Mouse (Mus musculus): ENCODE data around the gene Zdhhc6. TPM values are rescaled to one million over a fixed set of nuclear protein-coding genes. Genes with fewer than 3 reads are reported as not detected.

The Zdhhc6 gene
- polyA plus RNA-seq, 1 experiment: 32.6 TPM

GRCm38 (mm10) chr19:55342423-55342822 is 26.6 kb upstream of the Zdhhc6 start:
- no peak overlapping the region for H3ac ChIP-seq (ENCODE audit: control insufficient read depth, insufficient read length, low read depth)
- peaks cover 5% of the 10 kb centered on the region for H3K79me2 ChIP-seq (ENCODE audit: control insufficient read depth, insufficient read depth)
- TF ChIP-seq MAX (IDR thresholded peaks at IDR 0.05) (no peak), CTCF (IDR thresholded peaks at IDR 0.05; ENCODE audit: control insufficient read depth, insufficient read depth, insufficient read length) (no peak)
- H3K36me3 ChIP-seq (ENCODE audit: control insufficient read depth, insufficient read depth): peaks cover 7% of the 10 kb centered on the region
- no peaks in the 10 kb centered on the region for H3K79me3 ChIP-seq (ENCODE audit: low read depth)
- no peaks in the 10 kb centered on the region for H3K27me3 ChIP-seq (ENCODE audit: control insufficient read depth, insufficient read depth, insufficient read length)
- no peak overlapping the region for H3K4me3 ChIP-seq (ENCODE audit: insufficient read depth, poor library complexity, severe bottlenecking)

- peaks cover 5% of the 10 kb centered on the region for H3K79me2 ChIP-seq (ENCODE audit: control insufficient read depth, insufficient read depth)
- H3K79me3 ChIP-seq (ENCODE audit: low read depth): peaks cover 4% of the 10 kb centered on the region
- TF ChIP-seq USF1 (IDR thresholded peaks at IDR 0.05; ENCODE audit: low read depth) (no peak), FOSL1 (IDR thresholded peaks at IDR 0.05; ENCODE audit: insufficient read depth, low read length, poor library complexity, severe bottlenecking) (no peak), CTCF (IDR thresholded peaks at IDR 0.05; ENCODE audit: control insufficient read depth, insufficient read depth, insufficient read length) (no peak), MYOG (IDR thresholded peaks at IDR 0.05; ENCODE audit: control insufficient read depth, extremely low read depth, insufficient read length) (no peak), MAX (IDR thresholded peaks at IDR 0.05) (no peak), CEBPB (IDR thresholded peaks at IDR 0.05; ENCODE audit: low read depth) (no peak), MYOD1 (IDR thresholded peaks at IDR 0.05; ENCODE audit: control insufficient read depth, insufficient read length, low read depth) (no peak)
Measured at GRCm38 (mm10) chr19:55341377-55341776, 25.5 kb upstream of the Zdhhc6 start.

GRCm38 (mm10) chr19:55340521-55340920 is 24.7 kb upstream of the Zdhhc6 start:
- TF ChIP-seq CEBPB (IDR thresholded peaks at IDR 0.05; ENCODE audit: low read depth) (no peak), FOSL1 (IDR thresholded peaks at IDR 0.05; ENCODE audit: insufficient read depth, low read length, poor library complexity, severe bottlenecking) (no peak), CTCF (IDR thresholded peaks at IDR 0.05; ENCODE audit: control insufficient read depth, insufficient read depth, insufficient read length) (no peak)
- Histone ChIP-seq H3K79me3 (ENCODE audit: low read depth) (peaks cover 4% of the 10 kb centered on the region), H3K4me3 (ENCODE audit: insufficient read depth, poor library complexity, severe bottlenecking) (no peak overlapping the region), H3K36me3 (ENCODE audit: control insufficient read depth, insufficient read depth) (peaks cover 19% of the 10 kb centered on the region), H3K27me3 (ENCODE audit: control insufficient read depth, insufficient read depth, insufficient read length) (no peaks in the 10 kb centered on the region), H3ac (ENCODE audit: control insufficient read depth, insufficient read length, low read depth) (no peak overlapping the region), H3K79me2 (ENCODE audit: control insufficient read depth, insufficient read depth) (no peaks in the 10 kb centered on the region)

More at GRCm38 (mm10) chr19:55341377-55341776, 25.5 kb upstream of the Zdhhc6 start:
- Histone ChIP-seq H3K4me3 (ENCODE audit: insufficient read depth, poor library complexity, severe bottlenecking) (no peak overlapping the region), H3K36me3 (ENCODE audit: control insufficient read depth, insufficient read depth) (peaks cover 17% of the 10 kb centered on the region), H3K27me3 (ENCODE audit: control insufficient read depth, insufficient read depth, insufficient read length) (no peaks in the 10 kb centered on the region), H3ac (ENCODE audit: control insufficient read depth, insufficient read length, low read depth) (no peak overlapping the region)

- Histone ChIP-seq H3K36me3 (ENCODE audit: control insufficient read depth, insufficient read depth) (peaks cover 23% of the 10 kb centered on the region), H3K79me3 (ENCODE audit: low read depth) (peaks cover 4% of the 10 kb centered on the region), H3K79me2 (ENCODE audit: control insufficient read depth, insufficient read depth) (no peaks in the 10 kb centered on the region), H3K4me3 (ENCODE audit: insufficient read depth, poor library complexity, severe bottlenecking) (no peak overlapping the region), H3ac (ENCODE audit: control insufficient read depth, insufficient read length, low read depth) (no peak overlapping the region), H3K27me3 (ENCODE audit: control insufficient read depth, insufficient read depth, insufficient read length) (no peaks in the 10 kb centered on the region)
- TF ChIP-seq MYOD1 (IDR thresholded peaks at IDR 0.05; ENCODE audit: control insufficient read depth, insufficient read length, low read depth) (no peak), CTCF (IDR thresholded peaks at IDR 0.05; ENCODE audit: control insufficient read depth, insufficient read depth, insufficient read length) (no peak), CEBPB (IDR thresholded peaks at IDR 0.05; ENCODE audit: low read depth) (no peak), MAX (IDR thresholded peaks at IDR 0.05) (no peak), USF1 (IDR thresholded peaks at IDR 0.05; ENCODE audit: low read depth) (no peak), MYOG (IDR thresholded peaks at IDR 0.05; ENCODE audit: control insufficient read depth, extremely low read depth, insufficient read length) (no peak), FOSL1 (IDR thresholded peaks at IDR 0.05; ENCODE audit: insufficient read depth, low read length, poor library complexity, severe bottlenecking) (no peak)
Measured at GRCm38 (mm10) chr19:55337664-55338063, 21.8 kb upstream of the Zdhhc6 start.

GRCm38 (mm10) chr19:55337066-55337465 is 21.2 kb upstream of the Zdhhc6 start:
- H3K4me3 ChIP-seq (ENCODE audit: insufficient read depth, poor library complexity, severe bottlenecking): no peak overlapping the region
- TF ChIP-seq CEBPB (IDR thresholded peaks at IDR 0.05; ENCODE audit: low read depth) (no peak), FOSL1 (IDR thresholded peaks at IDR 0.05; ENCODE audit: insufficient read depth, low read length, poor library complexity, severe bottlenecking) (no peak), USF1 (IDR thresholded peaks at IDR 0.05; ENCODE audit: low read depth) (no peak), MYOG (IDR thresholded peaks at IDR 0.05; ENCODE audit: control insufficient read depth, extremely low read depth, insufficient read length) (no peak), MYOD1 (IDR thresholded peaks at IDR 0.05; ENCODE audit: control insufficient read depth, insufficient read length, low read depth) (no peak)
- no peak overlapping the region for H3ac ChIP-seq (ENCODE audit: control insufficient read depth, insufficient read length, low read depth)
- no peaks in the 10 kb centered on the region for H3K79me2 ChIP-seq (ENCODE audit: control insufficient read depth, insufficient read depth)
- no peaks in the 10 kb centered on the region for H3K27me3 ChIP-seq (ENCODE audit: control insufficient read depth, insufficient read depth, insufficient read length)
- H3K79me3 ChIP-seq (ENCODE audit: low read depth): peaks cover 4% of the 10 kb centered on the region
- peaks cover 26% of the 10 kb centered on the region for H3K36me3 ChIP-seq (ENCODE audit: control insufficient read depth, insufficient read depth)

GRCm38 (mm10) chr19:55336441-55336840 is 20.6 kb upstream of the Zdhhc6 start:
- H3K27me3 ChIP-seq (ENCODE audit: control insufficient read depth, insufficient read depth, insufficient read length): no peaks in the 10 kb centered on the region
- H3ac ChIP-seq (ENCODE audit: control insufficient read depth, insufficient read length, low read depth): peak overlapping the region; percentile 35
- no peak overlapping the region for H3K4me3 ChIP-seq (ENCODE audit: insufficient read depth, poor library complexity, severe bottlenecking)
- H3K79me3 ChIP-seq (ENCODE audit: low read depth): peaks cover 4% of the 10 kb centered on the region
- H3K36me3 ChIP-seq (ENCODE audit: control insufficient read depth, insufficient read depth): peaks cover 32% of the 10 kb centered on the region
- no peak for TF ChIP-seq USF1 (IDR thresholded peaks at IDR 0.05; ENCODE audit: low read depth)
- no peak for TF ChIP-seq FOSL1 (IDR thresholded peaks at IDR 0.05; ENCODE audit: insufficient read depth, low read length, poor library complexity, severe bottlenecking)
- no peak for TF ChIP-seq MYOD1 (IDR thresholded peaks at IDR 0.05; ENCODE audit: control insufficient read depth, insufficient read length, low read depth)
- no peak for TF ChIP-seq CEBPB (IDR thresholded peaks at IDR 0.05; ENCODE audit: low read depth)
- TF ChIP-seq MAX (IDR thresholded peaks at IDR 0.05): no peak
- TF ChIP-seq MYOG (IDR thresholded peaks at IDR 0.05; ENCODE audit: control insufficient read depth, extremely low read depth, insufficient read length): no peak
- no peak for TF ChIP-seq CTCF (IDR thresholded peaks at IDR 0.05; ENCODE audit: control insufficient read depth, insufficient read depth, insufficient read length)
- no peaks in the 10 kb centered on the region for H3K79me2 ChIP-seq (ENCODE audit: control insufficient read depth, insufficient read depth)

All from C2C12 (cell line).